Mouse (Mus musculus) spleen, adult 2 months (tissue): ENCODE measurements around the gene Rab36. TPM values are rescaled to one million over a fixed set of nuclear protein-coding genes. Genes with fewer than 3 reads are reported as not detected.

Experiments
- DNase-seq, 2 experiments: peaks; one replicate each; pipeline versions ENCODE4 v3.0.0 to v3.0.0-alpha.2; 2012 to 2021; ENCODE audit warnings: low spot score in 2 of 2, low read depth in 1 of 2
- H3K27ac ChIP-seq: fragments of 200-500 bp; 2 replicates; pipeline ENCODE4 v1.5.1; 2012; ENCODE audit warnings: low read length, inconsistent platforms; ENCODE audit not compliant: insufficient read depth
- H3K27me3 ChIP-seq: fragments of 200-500 bp; 2 replicates; pipeline ENCODE4 v1.6.1; 2012; ENCODE audit warnings: mild to moderate bottlenecking, moderate library complexity, low read length, inconsistent platforms; ENCODE audit not compliant: control insufficient read depth, insufficient read depth
- H3K36me3 ChIP-seq: fragments of 200-500 bp; 2 replicates; pipeline ENCODE4 v1.6.1; 2012; ENCODE audit warnings: mild to moderate bottlenecking, low read length, inconsistent platforms; ENCODE audit not compliant: control insufficient read depth, insufficient read depth
- H3K4me1 ChIP-seq: fragments of 200-500 bp; 2 replicates; pipeline ENCODE4 v1.6.1; 2011; ENCODE audit warnings: inconsistent platforms; ENCODE audit not compliant: control insufficient read depth, insufficient read depth, insufficient read length
- H3K4me3 ChIP-seq: fragments of 200-500 bp; 2 replicates; pipeline ENCODE4 v1.5.1; 2011; ENCODE audit warnings: mild to moderate bottlenecking, inconsistent platforms; ENCODE audit not compliant: insufficient read depth, insufficient read length; ENCODE audit errors: extremely low read depth
- CTCF ChIP-seq: fragments of 200-500 bp; IDR thresholded peaks from 2 replicates; pipeline ENCODE4 v1.5.1; 2011; ENCODE audit warnings: mild to moderate bottlenecking, inconsistent platforms; ENCODE audit not compliant: insufficient read depth, insufficient read length, insufficient replicate concordance; ENCODE audit errors: extremely low read depth
- POLR2A ChIP-seq: fragments of 200-500 bp; IDR thresholded peaks from 2 replicates; pipeline ENCODE4 v1.6.1; 2011; ENCODE audit warnings: low read depth, low read length, inconsistent platforms
- WGBS: fragments of 180-500 bp; shearing (Covaris S2); methylation state at CpG from one replicate; pipeline ENCODE4 v1.1.7; 2018; 5-methylcytosine and 5-hydroxymethylcytosine counted together
- polyA plus RNA-seq: library from polyadenylated mRNA; depleted of rRNA; stranded (reverse); fragments of >200 nt; gene quantifications from 2 replicates; pipeline ENCODE4 v1.2.3, GENCODE M21; 2012

Rab36 gene
- polyA plus RNA-seq, 1 experiment = 3.7 TPM

- Histone ChIP-seq H3K27me3 (no peaks in the 10 kb centered on the region), H3K36me3 (no peaks in the 10 kb centered on the region), H3K4me1 (peaks cover 13% of the 10 kb centered on the region; the same call in 1 of the 2 replicates), H3K27ac (no peak overlapping the region), H3K4me3 (no peak overlapping the region)
- TF ChIP-seq POLR2A (no peak), CTCF (no peak)
- WGBS = 55% methylated on average over 2 of the region's 2 CpGs
- no peak for DNase-seq
Measured at GRCm38 (mm10) chr10:75068086-75068485, 31.2 kb downstream of the Rab36 start.

- no peak for DNase-seq
- Histone ChIP-seq H3K36me3 (no peaks in the 10 kb centered on the region), H3K4me1 (peaks cover 7% of the 10 kb centered on the region; the same call in 1 of the 2 replicates), H3K27me3 (no peaks in the 10 kb centered on the region), H3K27ac (no peak overlapping the region), H3K4me3 (no peak overlapping the region)
- TF ChIP-seq CTCF (no peak), POLR2A (no peak)
- WGBS = 69% methylated on average over 12 of the region's 12 CpGs
Measured at GRCm38 (mm10) chr10:75068624-75069328, 31.9 kb downstream of the Rab36 start.

DNA sequence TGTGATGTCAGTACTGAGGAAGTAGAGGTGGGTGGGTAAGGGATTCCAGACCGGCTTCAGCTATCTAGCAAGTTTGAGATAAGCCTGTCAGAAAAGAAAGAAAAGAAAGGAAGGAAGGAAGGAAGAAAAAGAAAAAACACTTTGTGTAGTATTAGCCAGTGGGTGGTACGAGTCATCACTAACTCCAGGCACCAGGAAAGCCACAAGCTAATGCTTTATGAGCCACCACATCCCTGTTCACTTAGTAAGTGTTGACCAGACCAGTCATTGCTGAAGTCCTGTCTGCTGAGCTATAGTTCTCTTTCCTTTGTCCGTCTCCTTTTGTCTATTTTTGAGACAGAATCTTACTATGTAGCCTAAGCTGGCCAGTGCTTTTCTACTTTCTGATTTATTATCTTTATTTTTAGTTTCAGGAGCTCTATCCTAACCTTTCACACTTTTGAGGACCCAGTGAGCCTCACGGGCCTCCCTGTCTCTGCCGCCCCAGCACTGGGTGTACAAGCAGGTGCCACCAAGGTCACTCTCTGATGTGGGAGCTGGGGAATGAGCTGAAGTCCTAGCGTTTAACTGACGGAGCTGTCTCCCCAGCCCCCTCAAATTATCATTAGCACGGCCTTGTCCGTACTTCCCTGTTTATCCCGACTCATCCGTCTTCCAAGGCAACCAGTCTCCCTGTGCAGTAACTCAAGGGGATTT, 33.6 kb downstream of the Rab36 start:
- WGBS = 69% methylated on average over 11 of the region's 11 CpGs
- Histone ChIP-seq H3K36me3 (no peaks in the 10 kb centered on the region), H3K4me3 (no peak overlapping the region)

GRCm38 (mm10) chr10:75075665-75076064, 38.8 kb downstream of the Rab36 start:
- H3K4me1 ChIP-seq = peaks cover 8% of the 10 kb centered on the region; the same call in 1 of the 2 replicates
- H3K4me3 ChIP-seq = no peak overlapping the region
- no peak overlapping the region for H3K27ac ChIP-seq
- 49% methylated on average over 5 of the region's 5 CpGs for WGBS
- no peak for DNase-seq
- H3K36me3 ChIP-seq = no peaks in the 10 kb centered on the region
- TF ChIP-seq POLR2A = no peak
- no peak for TF ChIP-seq CTCF
- no peaks in the 10 kb centered on the region for H3K27me3 ChIP-seq

More for the DNA sequence above, 33.6 kb downstream of the Rab36 start:
- TF ChIP-seq CTCF = no peak
- no peak for TF ChIP-seq POLR2A
- Histone ChIP-seq H3K27me3 (no peaks in the 10 kb centered on the region), H3K4me1 (peaks cover 5% of the 10 kb centered on the region; the same call in 1 of the 2 replicates), H3K27ac (no peak overlapping the region)
- DNase-seq = no peak

GRCm38 (mm10) chr10:75078174-75079128, 41.6 kb downstream of the Rab36 start:
- Histone ChIP-seq H3K36me3 (no peaks in the 10 kb centered on the region), H3K27me3 (no peaks in the 10 kb centered on the region), H3K27ac (no peak overlapping the region), H3K4me1 (peaks cover 8% of the 10 kb centered on the region; the same call in 1 of the 2 replicates), H3K4me3 (no peak overlapping the region)
- no peak for DNase-seq
- 57% methylated on average over 14 of the region's 14 CpGs for WGBS
- TF ChIP-seq CTCF = no peak
- no peak for TF ChIP-seq POLR2A

DNA sequence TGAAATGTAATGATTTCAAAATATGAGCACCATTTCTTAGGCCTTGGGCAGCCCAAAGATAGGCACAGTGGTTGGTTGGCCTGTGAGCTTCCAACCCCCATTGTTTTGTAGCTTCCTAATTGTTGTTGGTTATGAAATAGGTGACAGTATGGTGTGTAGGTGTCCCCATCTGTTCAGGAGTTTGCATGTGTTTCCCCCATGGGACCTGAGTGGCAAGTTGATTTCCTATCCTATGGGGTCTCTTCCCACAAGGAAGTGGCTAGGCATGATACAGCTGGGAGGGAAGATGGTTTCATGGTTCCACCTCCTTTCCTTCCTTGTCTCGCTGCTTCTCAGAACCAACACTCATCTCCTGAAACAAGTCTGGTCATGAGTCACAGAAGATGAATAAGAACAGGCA, 48.5 kb downstream of the Rab36 start:
- no peak overlapping the region for H3K4me3 ChIP-seq
- no peak for DNase-seq
- no peaks in the 10 kb centered on the region for H3K36me3 ChIP-seq
- H3K4me1 ChIP-seq = no peaks in the 10 kb centered on the region; the same call in 1 of the 2 replicates
- no peak overlapping the region for H3K27ac ChIP-seq
- WGBS = 52% methylated on average over 1 of the region's 1 CpGs
- H3K27me3 ChIP-seq = no peaks in the 10 kb centered on the region
- TF ChIP-seq POLR2A = no peak
- TF ChIP-seq CTCF = no peak
